Mouse (Mus musculus) erythroblast, embryonic 14.5 days (primary cell): ENCODE measurements around the gene Klrb1c.
"Not testable (repeated sequence)": the region's sequence is repeated elsewhere in the genome, so short reads cannot be mapped to it uniquely, and the experiment has no call there.

Experiments
- GATA1 ChIP-seq: IDR thresholded peaks from 2 replicates; pipeline ENCODE4 v1.6.1; 2012; ENCODE audit warnings: low read length, inconsistent platforms, mixed read lengths
- TAL1 ChIP-seq: IDR thresholded peaks from 3 replicates; pipeline ENCODE4 v1.6.1; 2012; ENCODE audit warnings: low read length, inconsistent platforms, mixed read lengths

DNA sequence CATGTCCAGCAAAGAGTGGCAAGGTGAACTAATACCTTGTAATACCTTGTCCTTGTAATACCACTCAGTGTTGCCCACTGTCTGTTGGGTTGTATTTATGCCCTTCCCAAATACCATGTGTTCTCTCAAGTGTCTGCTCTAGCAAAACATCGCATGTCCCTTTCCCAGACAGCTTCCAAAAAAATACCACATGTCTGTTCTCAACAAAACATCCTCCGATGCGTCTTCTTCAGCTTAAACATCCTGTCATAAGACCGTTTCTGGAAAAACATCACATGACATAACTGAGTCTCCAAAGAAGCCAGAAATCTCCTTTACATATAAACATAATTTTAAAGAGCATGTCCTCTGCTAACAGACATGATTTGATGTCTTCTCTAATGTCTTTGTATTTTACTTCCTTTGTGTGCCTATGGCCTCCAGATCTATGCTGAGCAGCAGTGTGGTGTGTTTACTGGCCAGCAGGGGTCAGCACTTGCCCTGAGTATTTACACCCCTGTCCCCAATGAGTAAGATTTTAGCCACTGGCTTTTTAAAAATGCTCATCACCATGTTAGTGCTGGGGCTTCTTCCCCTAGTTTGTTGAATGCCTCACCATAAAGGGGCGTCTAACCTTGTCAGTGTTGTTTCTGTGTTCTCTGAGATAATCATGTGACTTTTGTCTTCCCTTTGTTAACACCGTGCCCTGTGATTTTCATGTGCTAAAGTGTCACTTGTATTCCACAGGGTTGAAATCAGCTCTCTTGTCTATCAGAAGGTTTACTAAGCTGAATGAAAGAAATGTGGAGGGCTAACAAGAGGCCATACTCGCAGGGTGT lies 16.0 kb upstream of the Klrb1c start:
- not testable (repeated sequence) for TF ChIP-seq GATA1, TAL1
